Mouse (Mus musculus) midbrain, postnatal 0 days (tissue): ENCODE measurements around the gene Ticrr. TPM values are rescaled to one million over a fixed set of nuclear protein-coding genes. Genes with fewer than 3 reads are reported as not detected.

Source experiments
- ATAC-seq: fragments of 200-750 bp; cut with Nextera tagmentation; 2 replicates; pipeline ENCODE4 v1.8.0; 2017; ENCODE audit warnings: moderate number of reproducible peaks, mild to moderate bottlenecking, moderate TSS enrichment, moderate library complexity; ENCODE audit not compliant: low FRiP score
- DNase-seq: peaks from one replicate; pipeline ENCODE4 v3.0.0-alpha.2; 2015; ENCODE audit warnings: low spot score
- H3K27ac ChIP-seq: fragments of 300-500 bp; sonication (generic); 2 replicates; pipeline ENCODE4 v1.5.1; 2014; ENCODE audit warnings: low read depth, mild to moderate bottlenecking, low read length, mixed read lengths
- H3K27me3 ChIP-seq: fragments of 300-500 bp; sonication (generic); 2 replicates; pipeline ENCODE4 v1.6.1; 2014; ENCODE audit warnings: low read length, control low read depth, mixed read lengths; ENCODE audit not compliant: insufficient read depth
- H3K36me3 ChIP-seq: fragments of 300-500 bp; sonication (generic); 2 replicates; pipeline ENCODE4 v1.6.1; 2014; ENCODE audit warnings: low read length, control low read depth, mixed read lengths; ENCODE audit not compliant: insufficient read depth
- H3K4me1 ChIP-seq: fragments of 300-500 bp; sonication (generic); 2 replicates; pipeline ENCODE4 v1.6.1; 2014; ENCODE audit warnings: mild to moderate bottlenecking, control low read depth, antibody characterized with exemption, low read length, mixed read lengths; ENCODE audit not compliant: insufficient read depth
- H3K4me2 ChIP-seq: fragments of 300-500 bp; sonication (generic); 2 replicates; pipeline ENCODE4 v1.6.1; 2014; ENCODE audit warnings: low read depth, mild to moderate bottlenecking, low read length, mixed read lengths; ENCODE audit not compliant: poor library complexity, severe bottlenecking
- H3K4me3 ChIP-seq: fragments of 300-500 bp; sonication (generic); 2 replicates; pipeline ENCODE4 v1.5.1; 2014; ENCODE audit warnings: low read depth, mild to moderate bottlenecking, low read length, moderate library complexity
- H3K9ac ChIP-seq: fragments of 300-500 bp; sonication (generic); replicated peaks from 2 replicates; pipeline ENCODE4 v1.6.1; 2014; ENCODE audit warnings: mild to moderate bottlenecking, low read length, moderate library complexity, mixed read lengths; ENCODE audit not compliant: poor library complexity, severe bottlenecking
- H3K9me3 ChIP-seq: fragments of 300-500 bp; sonication (generic); 2 replicates; pipeline ENCODE4 v1.6.1; 2016; ENCODE audit warnings: low read length, control low read depth
- CTCF ChIP-seq: IDR thresholded peaks from 2 replicates; pipeline ENCODE4 v1.5.1; 2016; ENCODE audit warnings: antibody characterized with exemption, mild to moderate bottlenecking
- WGBS: fragments of 180-500 bp; shearing (Covaris S2); extraction: QIAGEN DNeasy Blood & Tissue Kit; methylation state at CpG from one replicate; pipeline ENCODE4 v1.1.7; 2014; 5-methylcytosine and 5-hydroxymethylcytosine counted together
- polyA plus RNA-seq: library from polyadenylated mRNA; unstranded; fragments of >200 nt; fragmentation: Nextera tagmentation; extraction: Ambion mirVana; gene quantifications from 2 replicates; pipeline ENCODE4 v1.2.1, GENCODE M21; 2015
- total RNA-seq: library from RNA; depleted of rRNA; stranded (reverse); fragments of >200 nt; gene quantifications from 2 replicates; pipeline ENCODE4 v1.2.3, GENCODE M21; 2014

Ticrr gene
- total and polyA plus RNA-seq, 2 experiments from 2014 or later: 1.0 to 3.4 TPM

DNA sequence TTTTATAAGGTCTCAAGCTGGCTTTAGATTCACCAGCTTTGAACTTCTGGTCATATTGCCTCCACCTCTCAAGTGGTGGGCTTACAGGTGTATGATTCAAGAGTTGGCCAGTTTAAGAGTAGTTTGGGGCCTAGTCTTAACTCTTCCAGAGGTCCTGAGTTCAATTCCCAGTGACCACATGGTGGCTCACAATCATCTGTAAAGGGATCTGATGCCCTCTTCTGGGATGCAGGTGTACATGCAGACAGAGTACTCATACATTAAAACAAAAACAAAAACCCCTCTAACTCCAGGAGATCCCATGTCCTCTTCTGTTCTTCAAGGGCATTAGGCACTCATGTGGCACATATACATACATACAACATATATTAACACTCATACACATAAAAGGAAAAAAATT is 6.7 kb downstream of the Ticrr start:
- peak; percentile 31; the same call in 1 of the 2 replicates for TF ChIP-seq CTCF
- Histone ChIP-seq H3K4me3 (no peak overlapping the region), H3K9me3 (no peaks in the 10 kb centered on the region), H3K27ac (no peak overlapping the region), H3K4me1 (no peaks in the 10 kb centered on the region), H3K9ac (no peak overlapping the region), H3K27me3 (no peaks in the 10 kb centered on the region), H3K36me3 (no peaks in the 10 kb centered on the region), H3K4me2 (no peak overlapping the region)
- DNase-seq (no peak), ATAC-seq (no peak)

DNA sequence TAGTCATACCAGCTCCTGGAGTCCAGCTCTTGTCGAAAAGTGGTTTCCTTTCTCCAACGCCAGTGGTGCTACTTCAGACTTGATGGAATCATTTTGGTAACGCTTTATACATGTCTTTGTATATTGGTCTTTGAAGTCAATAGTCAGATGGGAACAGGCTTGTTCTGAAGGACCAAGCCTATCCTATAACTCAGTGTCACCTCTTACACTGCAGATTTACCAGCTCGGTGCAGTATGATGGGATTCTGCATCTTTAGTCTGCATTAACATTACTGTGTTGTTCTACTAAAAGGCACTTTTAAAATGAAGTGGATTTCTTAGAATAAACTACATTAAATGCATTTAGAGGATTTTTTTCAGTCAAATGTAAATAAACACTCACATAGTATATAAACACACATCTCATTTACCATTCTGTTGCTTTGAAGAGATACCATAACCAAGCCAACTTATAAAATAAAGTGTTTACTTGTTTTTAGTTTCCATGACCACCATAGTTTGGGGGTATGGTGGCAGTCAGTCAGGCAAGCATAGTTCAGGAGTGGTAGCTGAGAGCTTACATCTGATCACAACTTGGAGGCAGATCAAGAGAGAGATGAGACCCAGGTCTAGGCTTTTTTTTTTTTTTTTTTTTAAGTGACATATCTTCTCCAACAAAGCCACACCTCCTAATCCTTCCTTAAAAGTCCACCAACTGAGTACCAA is 11.1 kb downstream of the Ticrr start:
- TF ChIP-seq CTCF: no peak
- H3K27ac ChIP-seq: no peak overlapping the region
- no peak for ATAC-seq
- H3K4me3 ChIP-seq: no peak overlapping the region
- no peak overlapping the region for H3K9ac ChIP-seq
- DNase-seq: no peak
- no peaks in the 10 kb centered on the region for H3K27me3 ChIP-seq
- WGBS: 98% methylated on average over 4 of the region's 4 CpGs
- H3K36me3 ChIP-seq: no peaks in the 10 kb centered on the region
- H3K9me3 ChIP-seq: no peaks in the 10 kb centered on the region
- H3K4me2 ChIP-seq: no peak overlapping the region
- H3K4me1 ChIP-seq: no peaks in the 10 kb centered on the region

DNA sequence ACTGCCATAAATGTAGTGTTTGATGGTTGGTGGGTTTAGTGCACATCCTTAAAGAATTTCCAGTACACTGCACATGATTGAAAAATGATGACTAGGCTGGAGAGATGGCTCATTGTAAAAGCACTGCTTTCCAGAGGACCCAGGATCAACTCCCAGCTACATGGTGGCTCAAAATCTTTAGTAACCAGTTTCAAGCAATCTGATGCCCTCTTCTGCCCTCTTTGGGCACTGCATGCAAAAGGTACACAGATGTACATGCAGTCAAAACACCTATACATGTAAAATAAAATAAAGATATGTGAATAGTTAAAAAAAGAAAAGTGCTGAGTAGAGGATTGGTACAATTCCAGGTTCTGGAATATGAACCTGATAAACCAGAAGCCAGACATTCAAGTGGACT is 19.2 kb downstream of the Ticrr start:
- no peaks in the 10 kb centered on the region for H3K36me3 ChIP-seq

DNA sequence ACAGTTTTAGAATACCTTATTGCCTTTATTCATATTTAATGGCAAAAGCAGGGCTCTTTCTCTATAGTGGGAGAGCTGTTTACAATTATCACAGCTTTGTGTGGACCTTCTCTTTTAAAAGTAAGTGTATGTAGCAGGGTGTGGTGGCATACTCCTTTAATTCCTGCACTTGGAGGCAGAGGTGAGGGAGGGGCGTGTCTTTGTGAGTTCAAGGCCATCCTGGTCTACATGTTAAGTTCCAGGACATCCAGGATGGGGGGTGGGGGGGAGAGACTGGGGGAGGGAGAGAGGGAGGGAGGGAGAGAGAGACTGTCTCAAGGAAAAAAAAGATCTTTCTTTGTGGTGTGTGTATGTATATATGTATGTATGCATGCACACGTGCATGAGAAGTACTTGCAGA is 20.2 kb downstream of the Ticrr start:
- TF ChIP-seq CTCF: no peak
- Histone ChIP-seq H3K9me3 (no peaks in the 10 kb centered on the region), H3K36me3 (no peaks in the 10 kb centered on the region), H3K4me1 (no peaks in the 10 kb centered on the region), H3K27ac (no peak overlapping the region), H3K9ac (no peak overlapping the region), H3K27me3 (no peaks in the 10 kb centered on the region), H3K4me2 (no peak overlapping the region), H3K4me3 (no peak overlapping the region)
- ATAC-seq (no peak), DNase-seq (no peak)
- WGBS: 91% methylated on average over 2 of the region's 2 CpGs

More for the DNA sequence above, 19.2 kb downstream of the Ticrr start:
- H3K4me2 ChIP-seq: no peak overlapping the region
- no peak overlapping the region for H3K9ac ChIP-seq
- H3K27ac ChIP-seq: no peak overlapping the region
- no peaks in the 10 kb centered on the region for H3K27me3 ChIP-seq
- no peak overlapping the region for H3K4me3 ChIP-seq
- H3K9me3 ChIP-seq: no peaks in the 10 kb centered on the region
- TF ChIP-seq CTCF: peak; percentile 44
- no peaks in the 10 kb centered on the region for H3K4me1 ChIP-seq
- ATAC-seq (no peak), DNase-seq (no peak)

DNA sequence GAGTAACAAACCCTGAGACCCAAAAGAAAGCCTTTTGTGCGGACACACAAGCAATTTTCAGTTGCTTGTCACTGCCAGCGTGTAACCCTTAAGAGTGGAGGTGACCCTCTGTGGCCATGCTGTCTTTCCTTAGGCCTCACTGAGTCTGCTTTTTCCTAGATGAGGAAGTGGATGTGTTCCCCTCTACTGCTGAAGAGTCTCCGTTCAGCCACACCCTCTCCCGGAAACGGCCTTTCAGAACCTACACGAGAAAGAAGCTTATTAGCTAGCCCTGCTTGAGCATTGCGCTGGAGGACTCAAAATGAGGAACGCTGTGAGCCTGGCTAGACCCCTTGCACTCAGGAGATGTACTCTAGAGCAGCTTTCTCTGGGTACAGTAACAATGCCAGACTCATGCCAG is 36.5 kb downstream of the Ticrr start:
- H3K27ac ChIP-seq: no peak overlapping the region
- no peak for DNase-seq

DNA sequence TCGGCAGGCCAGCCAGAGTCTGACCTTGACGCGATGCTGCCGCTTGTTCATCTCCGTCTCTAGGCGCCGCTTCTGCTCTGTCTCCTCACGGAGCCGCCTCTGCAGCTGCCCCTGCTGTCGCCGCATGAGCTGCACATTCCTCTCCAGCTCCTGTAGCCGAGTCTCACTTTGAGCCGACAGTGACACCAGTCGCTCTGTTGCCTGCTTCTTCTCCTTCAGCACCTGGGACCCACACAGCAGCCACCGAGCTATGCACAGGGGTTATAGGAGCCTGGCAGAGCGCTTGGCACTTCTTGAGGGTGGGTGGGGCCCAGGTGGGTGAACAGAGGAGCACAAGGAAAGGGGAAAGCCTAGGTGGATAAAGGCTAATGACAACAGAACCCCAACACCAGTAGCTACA is 42.8 kb downstream of the Ticrr start:
- Histone ChIP-seq H3K4me2 (no peak overlapping the region), H3K9me3 (no peaks in the 10 kb centered on the region), H3K4me3 (no peak overlapping the region), H3K9ac (no peak overlapping the region), H3K27me3 (no peaks in the 10 kb centered on the region), H3K27ac (no peak overlapping the region), H3K4me1 (no peaks in the 10 kb centered on the region), H3K36me3 (0 out of 2 replicates have a peak, but pooled peaks cover 7% of the 10 kb centered on the region)
- DNase-seq (no peak), ATAC-seq (no peak)
- TF ChIP-seq CTCF: no peak
- WGBS: 84% methylated on average over 16 of the region's 16 CpGs

More for the DNA sequence above, 36.5 kb downstream of the Ticrr start:
- no peak overlapping the region for H3K4me3 ChIP-seq
- 86% methylated on average over 8 of the region's 8 CpGs for WGBS
- no peak overlapping the region for H3K4me2 ChIP-seq
- TF ChIP-seq CTCF: no peak
- no peak overlapping the region for H3K9ac ChIP-seq
- no peaks in the 10 kb centered on the region for H3K36me3 ChIP-seq
- ATAC-seq: no peak
- no peaks in the 10 kb centered on the region for H3K9me3 ChIP-seq
- no peaks in the 10 kb centered on the region for H3K27me3 ChIP-seq
- no peaks in the 10 kb centered on the region for H3K4me1 ChIP-seq
